In the genomic region with DNA sequence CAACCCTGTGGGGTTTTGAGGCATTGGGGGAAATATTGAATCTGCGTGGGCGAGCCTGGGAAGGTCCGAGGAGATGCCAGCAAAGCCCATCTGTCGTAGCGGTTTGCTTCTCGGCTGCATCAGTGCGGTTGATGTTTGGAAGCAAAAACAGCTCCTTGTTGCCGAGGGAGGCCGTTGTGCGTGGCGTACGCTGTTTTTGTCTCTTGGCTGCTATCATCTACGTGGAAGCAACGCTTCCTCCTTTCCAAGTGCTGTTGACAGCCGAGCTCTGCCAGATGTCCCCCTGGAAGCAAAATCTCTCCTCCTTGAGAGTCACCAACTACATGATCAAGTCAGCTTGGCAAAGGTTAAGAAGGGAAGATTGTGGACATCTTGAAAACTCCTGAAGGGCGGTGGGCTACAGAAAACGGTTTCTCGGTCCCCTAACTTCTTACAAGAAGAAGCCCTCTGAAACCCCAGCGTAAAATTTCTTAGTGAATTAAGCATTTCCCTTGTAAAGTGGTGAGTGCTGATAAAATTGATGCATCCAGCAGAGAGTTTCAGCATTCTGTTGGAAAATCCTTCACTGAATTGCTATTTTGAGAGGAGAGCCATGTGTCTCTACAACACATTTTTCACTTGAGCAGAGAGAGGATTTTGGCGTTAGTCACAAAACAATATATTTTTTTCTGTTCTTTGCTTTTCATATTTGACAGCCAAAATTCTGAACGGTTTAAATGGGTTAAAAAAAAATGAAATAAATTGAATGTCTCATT, we compare ENCODE assay signal across 12 mouse cellular contexts. TPM values are rescaled to one million over a fixed set of nuclear protein-coding genes. Genes with fewer than 3 reads are reported as not detected.
DNase-seq lines count a peak whose midpoint lies in the region; ATAC-seq lines count a peak whose summit lies in the region.
"Had no signal": no experiment of that assay in that cellular context is flagged by ENCODE, and none has a peak within 500 bp of the region (broad histone marks: within the 10 kb centered on the region; RNA-seq: fewer than 3 reads in every experiment).

No protein-coding gene starts in this region.

- H3K27ac ChIP-seq in heart, embryonic 16.5 days (ENCODE audit: low read length): peak overlapping the region; percentile 2; the same call in 1 of the 2 replicates
- no peak overlapping the region for H3K27ac ChIP-seq in midbrain, embryonic 15.5 days
- H3K27ac ChIP-seq: lung, embryonic 15.5 days had no signal

- 55% methylated on average over 21 of the region's 21 CpGs for WGBS in heart, embryonic 16.5 days
- 96% methylated on average over 21 of the region's 21 CpGs for WGBS in midbrain, embryonic 15.5 days

- H3K4me1 ChIP-seq in heart, embryonic 16.5 days (ENCODE audit: control insufficient read depth, insufficient read depth, low read length): peaks cover 12% of the 10 kb centered on the region
- no peaks in the 10 kb centered on the region for H3K4me1 ChIP-seq in midbrain, embryonic 15.5 days
- H3K4me1 ChIP-seq: lung, embryonic 15.5 days had no signal

- no peak for DNase-seq in heart, adult 8-10 months (ENCODE audit: low spot score)
- DNase-seq in cerebellum, postnatal 36 days: peak; percentile 73 to 74
- peak; percentile 63 to 79 for DNase-seq in layer of hippocampus, postnatal 14 days (ENCODE audit: low spot score in 2 of 2)
- DNase-seq in right cerebral cortex, postnatal 36 days (ENCODE audit: low spot score in 2 of 2): peak; percentile 57 to 78
- DNase-seq in adrenal gland, postnatal 10 days: no peak
- DNase-seq: kidney, postnatal 10 days had no signal

- no peak overlapping the region for H3K4me2 ChIP-seq in heart, embryonic 16.5 days (ENCODE audit: low read depth, low read length)
- H3K4me2 ChIP-seq in midbrain, embryonic 15.5 days: no peak overlapping the region
- H3K4me2 ChIP-seq: lung, embryonic 15.5 days had no signal

- ATAC-seq in heart, embryonic 16.5 days (replicated peaks; ENCODE audit: extremely low read depth, insufficient read depth, low FRiP score): no peak
- ATAC-seq in midbrain, embryonic 15.5 days (replicated peaks): no peak
- no peak for ATAC-seq in inflammation-experienced regulatory T-cells, adult 6 months

- no peak overlapping the region for H3K4me3 ChIP-seq in heart, embryonic 16.5 days (ENCODE audit: low read length)
- H3K4me3 ChIP-seq in midbrain, embryonic 15.5 days: no peak overlapping the region
- H3K4me3 ChIP-seq: lung, embryonic 15.5 days had no signal

- H3K27me3 ChIP-seq in heart, embryonic 16.5 days (ENCODE audit: control insufficient read depth, insufficient read depth, low read length): no peaks in the 10 kb centered on the region
- no peaks in the 10 kb centered on the region for H3K27me3 ChIP-seq in midbrain, embryonic 15.5 days (replicated peaks)
- H3K27me3 ChIP-seq: lung, embryonic 15.5 days had no signal

- peaks cover 8% of the 10 kb centered on the region; the same call in 1 of the 2 replicates for H3K9me3 ChIP-seq in heart, embryonic 16.5 days (replicated peaks; ENCODE audit: control insufficient read depth, low read length)
- H3K9me3 ChIP-seq in midbrain, embryonic 15.5 days: no peaks in the 10 kb centered on the region; the same call in 1 of the 2 replicates

- peak overlapping the region; percentile 28; the same call in 1 of the 2 replicates for H3K9ac ChIP-seq in heart, embryonic 16.5 days (ENCODE audit: low read length)
- H3K9ac ChIP-seq in midbrain, embryonic 15.5 days: no peak overlapping the region
- H3K9ac ChIP-seq: lung, embryonic 15.5 days had no signal

- H3K36me3 ChIP-seq in heart, embryonic 16.5 days (ENCODE audit: control insufficient read depth, insufficient read depth): peaks cover 52% of the 10 kb centered on the region
- peaks cover 42% of the 10 kb centered on the region for H3K36me3 ChIP-seq in midbrain, embryonic 15.5 days (replicated peaks)

RNA-seq across cellular contexts. Expression of gene Mtnr1a, which starts 46.8 kb away (rescaled TPM):
- polyA plus RNA-seq in heart, embryonic 16.5 days (2015; fragmentation: Nextera tagmentation; extraction: Ambion mirVana): not detected in 2 replicates
- not detected for total RNA-seq in heart, adult 8-10 months (2022)
- total RNA-seq in layer of hippocampus, postnatal 14 days (2021): not detected
- polyA plus RNA-seq in midbrain, embryonic 15.5 days (2015; fragmentation: Nextera tagmentation; extraction: Ambion mirVana): 0.36 and 0.45 TPM in 2 replicates
- polyA plus RNA-seq in inflammation-experienced regulatory T-cells, adult 6 months (2017; shearing (Covaris generic)): not detected
- under 1 TPM in 1 of 2 experiments, not detected in 1; 0.15 TPM for total RNA-seq in adrenal gland, postnatal 10 days (2021)
- polyA plus RNA-seq: embryonic facial prominence, embryonic 11.5 days; stomach, embryonic 14.5 days had no signal

Comparison
In these comparisons a context has a peak if more than half of its experiments do, and no peak if none do; other contexts are left out.
1. DNase-seq: peak in cerebellum, postnatal 36 days (2 of 2), layer of hippocampus, postnatal 14 days (2 of 2) and right cerebral cortex, postnatal 36 days (2 of 2); none in heart, adult 8-10 months (single experiment) and adrenal gland, postnatal 10 days (single experiment).